Mouse (Mus musculus): ENCODE data around the gene Tmem211. TPM values are rescaled to one million over a fixed set of nuclear protein-coding genes. Genes with fewer than 3 reads are reported as not detected.

The Tmem211 gene
- polyA plus RNA-seq, 1 experiment, result not detected

GRCm38 (mm10) chr5:113208048-113208447 is 18.7 kb upstream of the Tmem211 start:
- TF ChIP-seq GATA1 (IDR thresholded peaks at IDR 0.05; ENCODE audit: low read length), result no peak

DNA sequence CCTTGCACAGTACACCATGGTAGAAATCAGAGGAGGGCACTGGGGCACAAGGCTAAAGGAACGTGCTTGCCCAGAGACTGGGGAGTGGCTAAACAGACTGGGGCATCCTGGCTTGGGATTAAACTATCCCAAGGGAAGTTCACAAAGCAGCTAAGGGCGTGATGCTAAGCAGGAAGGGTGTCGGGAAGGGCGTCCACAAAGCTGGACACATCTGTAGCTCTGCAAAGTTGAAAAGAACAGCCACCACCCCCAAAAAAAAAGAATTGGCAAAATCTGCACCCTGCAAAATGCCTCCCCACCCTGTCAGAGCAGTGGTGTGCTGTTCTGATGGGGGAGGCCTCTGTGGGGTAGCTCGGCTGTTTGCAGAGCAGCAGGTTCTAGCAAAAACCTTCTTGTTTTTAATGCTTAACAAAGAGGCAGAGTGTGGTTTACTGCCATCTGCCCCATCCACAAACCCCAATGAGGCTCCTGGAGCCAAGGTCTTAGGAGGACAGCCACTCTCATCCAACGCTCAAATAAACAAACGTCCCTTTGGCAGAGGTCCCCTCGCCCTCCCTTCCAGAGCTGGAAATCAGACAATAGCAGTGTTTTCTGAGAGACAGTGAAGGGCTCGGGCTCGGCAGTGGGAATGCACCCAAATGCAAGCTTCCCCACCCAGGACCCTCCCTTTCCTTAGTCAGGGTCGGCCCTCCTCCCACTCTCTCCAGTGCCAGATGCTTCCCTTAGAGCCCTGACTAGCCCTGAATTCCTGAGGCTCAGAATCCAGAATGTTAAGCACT is 17.9 kb upstream of the Tmem211 start:
- no peak for TF ChIP-seq GATA1 (IDR thresholded peaks at IDR 0.05; ENCODE audit: low read length)

DNA sequence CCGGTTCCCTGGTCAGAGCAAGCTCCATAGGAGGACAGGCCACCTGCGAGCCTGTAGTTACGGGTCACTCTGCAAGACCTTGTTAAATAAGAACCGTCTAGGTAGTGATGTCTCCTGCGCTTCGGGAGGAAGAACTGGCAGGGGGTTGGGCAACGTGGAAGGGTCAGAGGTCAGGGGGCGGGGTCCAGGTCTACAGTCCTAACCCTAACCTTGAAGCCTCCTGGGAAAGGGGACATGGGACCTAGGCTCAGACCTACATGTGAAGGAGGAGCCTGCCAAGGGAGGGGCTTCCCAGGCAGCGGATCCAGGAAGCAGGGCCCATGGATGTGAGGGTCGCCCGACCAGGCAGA is 17.3 kb upstream of the Tmem211 start:
- TF ChIP-seq GATA1 (IDR thresholded peaks at IDR 0.05; ENCODE audit: low read length), result no peak

GRCm38 (mm10) chr5:113209898-113210297 is 16.8 kb upstream of the Tmem211 start:
- no peak for TF ChIP-seq GATA1 (IDR thresholded peaks at IDR 0.05; ENCODE audit: low read length)

DNA sequence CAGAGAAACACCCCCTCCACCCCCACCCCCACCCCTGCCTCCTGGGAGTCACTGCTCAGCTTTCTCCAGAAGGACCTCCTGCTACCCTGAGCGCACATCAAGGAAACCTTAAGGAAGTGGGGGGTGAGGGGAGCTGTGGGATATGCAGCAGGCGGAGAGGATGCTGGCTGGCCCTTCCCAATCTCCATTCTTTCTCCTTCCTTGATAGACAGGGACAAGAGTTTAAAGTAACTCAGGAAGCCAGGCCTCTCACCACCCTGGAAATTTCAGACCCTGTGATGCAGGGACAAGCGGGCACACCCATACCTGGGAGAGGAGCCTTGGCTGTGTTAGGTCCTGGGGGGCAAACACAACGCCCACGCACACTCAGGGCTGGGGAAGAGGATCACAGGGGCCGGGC is 16.4 kb upstream of the Tmem211 start:
- TF ChIP-seq GATA1 (IDR thresholded peaks at IDR 0.05; ENCODE audit: low read length), result no peak

GRCm38 (mm10) chr5:113212156-113212835 is 14.4 kb upstream of the Tmem211 start:
- no peak for TF ChIP-seq GATA1 (IDR thresholded peaks at IDR 0.05; ENCODE audit: low read length)

GRCm38 (mm10) chr5:113214041-113214440 is 12.7 kb upstream of the Tmem211 start:
- no peak for TF ChIP-seq GATA1 (IDR thresholded peaks at IDR 0.05; ENCODE audit: low read length)

GRCm38 (mm10) chr5:113214455-113214854 is 12.3 kb upstream of the Tmem211 start:
- no peak for TF ChIP-seq GATA1 (IDR thresholded peaks at IDR 0.05; ENCODE audit: low read length)

DNA sequence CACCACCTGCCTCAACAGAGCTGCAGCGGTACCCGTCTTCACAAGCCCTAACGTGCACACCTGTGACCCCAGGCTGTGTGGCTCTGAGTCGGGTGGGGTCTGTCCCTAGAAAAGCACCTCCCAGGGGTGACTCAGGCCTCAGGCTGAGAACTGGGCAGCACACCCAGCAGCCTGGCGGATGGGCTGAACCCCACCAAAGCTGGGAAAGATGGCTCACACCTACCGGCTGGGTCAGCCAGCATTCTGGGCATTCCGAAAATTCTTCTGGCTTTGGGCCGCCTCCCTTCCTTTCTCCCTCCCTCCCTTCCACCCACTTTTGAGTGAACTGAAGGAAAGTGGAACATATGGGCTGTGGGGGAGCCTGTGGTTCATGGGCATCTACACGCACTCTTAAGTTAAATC is 11.1 kb upstream of the Tmem211 start:
- TF ChIP-seq GATA1 (IDR thresholded peaks at IDR 0.05; ENCODE audit: low read length), result no peak

DNA sequence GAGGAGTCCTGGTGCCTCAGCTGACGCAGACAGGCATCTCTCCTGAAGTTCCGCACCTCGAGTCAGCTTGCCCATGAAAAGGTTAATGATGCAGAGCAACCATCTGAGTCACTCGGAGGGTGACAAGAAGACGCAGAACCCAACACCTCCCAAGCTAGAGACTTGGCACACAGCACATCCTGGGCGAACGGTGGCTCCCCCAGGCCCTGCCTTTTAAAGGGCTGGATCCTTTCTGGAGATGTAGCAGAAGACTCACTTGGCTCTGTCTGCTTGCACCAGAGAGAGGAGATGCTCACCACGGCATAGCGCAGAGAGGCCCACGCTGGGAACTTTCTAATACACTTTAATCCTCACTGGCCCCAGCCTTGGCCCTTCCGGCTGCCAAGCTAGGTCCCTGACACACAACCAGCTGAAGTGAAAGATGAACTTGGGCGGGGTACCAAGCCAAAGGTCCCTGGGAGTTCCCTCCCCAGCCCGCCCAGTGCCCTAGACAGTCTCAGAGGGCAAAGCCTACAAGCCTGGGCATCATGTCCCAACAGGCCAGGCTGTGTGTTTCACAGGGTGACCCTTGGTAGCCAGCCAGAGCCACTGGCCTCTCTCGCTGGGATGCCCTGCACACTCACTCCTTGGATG is 10.3 kb upstream of the Tmem211 start:
- TF ChIP-seq GATA1 (IDR thresholded peaks at IDR 0.05; ENCODE audit: low read length), result no peak

DNA sequence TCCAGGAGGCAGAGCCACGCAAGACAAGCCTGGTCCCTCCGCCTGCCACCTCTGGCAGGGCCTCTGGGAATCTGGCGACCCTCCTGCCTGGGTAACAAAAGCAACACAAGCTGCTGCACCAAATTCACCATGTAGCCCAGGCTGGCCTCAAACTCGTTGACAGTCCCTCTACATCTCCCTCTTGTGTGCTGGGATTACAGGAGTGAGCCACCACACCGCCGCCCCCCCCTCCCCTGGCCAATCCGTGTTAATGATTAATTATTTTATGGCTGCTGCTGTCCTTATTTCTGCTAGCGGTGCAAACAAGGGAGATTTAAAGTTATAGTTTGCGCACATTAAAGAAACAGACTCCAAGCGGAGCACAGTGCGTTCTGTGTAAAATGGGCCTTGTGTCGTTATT is 9.6 kb upstream of the Tmem211 start:
- TF ChIP-seq GATA1 (IDR thresholded peaks at IDR 0.05; ENCODE audit: low read length), result no peak

GRCm38 (mm10) chr5:113218617-113219235 is 8.0 kb upstream of the Tmem211 start:
- no peak for TF ChIP-seq GATA1 (IDR thresholded peaks at IDR 0.05; ENCODE audit: low read length)

- no peak for TF ChIP-seq GATA1 (IDR thresholded peaks at IDR 0.05; ENCODE audit: low read length)
These were observed 7.3 kb upstream of the Tmem211 start for GRCm38 (mm10) chr5:113219450-113219849.

GRCm38 (mm10) chr5:113219876-113220275 is 6.8 kb upstream of the Tmem211 start:
- no peak for TF ChIP-seq GATA1 (IDR thresholded peaks at IDR 0.05; ENCODE audit: low read length)

DNA sequence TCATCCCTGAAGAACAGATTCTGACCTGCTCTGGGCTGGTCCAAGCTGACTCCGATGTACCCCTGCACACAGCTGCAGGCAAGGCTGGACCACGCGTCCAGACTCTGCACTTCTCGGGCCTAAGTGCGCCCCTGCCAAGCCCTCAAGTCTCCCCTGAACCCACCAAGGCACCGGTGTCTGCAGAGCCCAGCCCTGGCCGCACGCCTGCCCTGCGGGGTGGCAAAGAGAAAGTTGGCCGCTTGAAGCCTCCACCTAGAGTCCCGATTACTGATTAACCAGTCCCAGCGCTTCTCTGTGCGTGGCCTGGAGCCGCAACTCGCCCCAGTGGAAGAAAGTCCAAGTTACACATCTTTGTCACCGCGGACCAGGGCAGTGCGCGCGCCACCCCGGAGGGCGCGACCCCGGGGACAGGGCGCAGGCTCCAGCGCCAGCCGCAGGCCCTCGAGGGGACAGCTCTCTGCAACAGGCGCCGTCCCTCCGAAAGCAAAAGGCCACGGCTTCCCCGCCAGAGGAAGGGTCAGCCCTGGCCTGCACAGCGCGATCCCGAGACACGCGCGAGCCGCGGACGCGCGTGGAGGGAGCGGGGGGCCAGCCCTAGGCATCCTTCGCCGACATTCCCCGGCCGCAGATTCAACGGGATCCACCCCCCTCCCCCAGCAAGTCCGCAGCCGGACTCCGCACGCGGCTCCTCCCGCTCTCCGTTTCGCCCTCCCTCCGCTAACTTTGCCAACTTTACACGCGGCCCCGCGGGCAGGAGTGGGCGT is 6.1 kb upstream of the Tmem211 start:
- no peak for TF ChIP-seq GATA1 (IDR thresholded peaks at IDR 0.05; ENCODE audit: low read length)
